Mouse (Mus musculus) granulocyte monocyte progenitor cell, adult 5-6 weeks (primary cell): ENCODE measurements around the gene Ctsc. TPM values are rescaled to one million over a fixed set of nuclear protein-coding genes. Genes with fewer than 3 reads are reported as not detected.

Experiments
- total RNA-seq, 2 experiments: library from RNA; stranded (forward) in 1 of 2; stranded (reverse) in 1 of 2; fragments of 200-712, 200-1000 nt in 1 of 2; fragments of >200 nt in 1 of 2; fragmentation: Nextera tagmentation in 1 of 2; gene quantifications; 2 replicates each; pipeline ENCODE4 v1.2.3; 2014 to 2017

The Ctsc gene
- total RNA-seq, 2 experiments from 2014 or later = 64.1 to 99.9 TPM

Other genes starting within 250 kb of the Ctsc start
- gene Rab38, start 152.2 kb downstream of the Ctsc start, total RNA-seq (2014; fragmentation: Nextera tagmentation) = 28.2 and 45.6 TPM in 2 replicates
- gene Rab38, start 152.2 kb downstream of the Ctsc start, total RNA-seq (2017) = 32.4 and 46.0 TPM in 2 replicates